Mouse (Mus musculus): ENCODE measurements around the gene Actr3b.
"Not testable (repeated sequence)": the region's sequence is repeated elsewhere in the genome, so short reads cannot be mapped to it uniquely, and the experiment has no call there.

DNA sequence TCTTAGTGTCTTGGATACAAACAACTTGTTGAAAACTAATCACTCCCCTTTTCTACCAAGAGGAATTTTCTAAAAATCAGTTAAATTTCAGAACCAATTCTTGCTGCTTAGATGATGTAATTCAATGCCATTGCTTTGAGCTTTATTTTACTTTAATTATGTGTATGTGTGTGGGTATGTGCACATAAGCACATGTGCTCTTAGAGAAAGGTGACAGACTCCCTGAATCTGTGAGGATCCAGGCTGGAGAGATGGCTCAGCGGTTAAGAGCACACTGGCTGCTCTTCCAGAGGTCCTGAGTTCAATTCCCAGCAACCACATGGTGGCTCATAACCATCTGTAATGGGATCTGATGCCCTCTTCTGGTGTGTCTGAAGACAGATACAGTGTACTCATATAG lies 20.9 kb upstream of the Actr3b start:
- TF ChIP-seq CTCF, POLR2A (IDR thresholded peaks at IDR 0.05; ENCODE audit: extremely low read depth, insufficient read depth, low read length): not testable (repeated sequence)
